Mouse (Mus musculus) limb, embryonic 13.5 days (tissue): ENCODE measurements around the gene Wdr6. TPM values are rescaled to one million over a fixed set of nuclear protein-coding genes. Genes with fewer than 3 reads are reported as not detected.

Experiments
- ATAC-seq: fragments of 200-750 bp; cut with Nextera tagmentation; 2 replicates; pipeline ENCODE4 v1.8.0; 2017; ENCODE audit warnings: low read depth, moderate number of reproducible peaks, moderate TSS enrichment; ENCODE audit not compliant: low FRiP score
- H3K27ac ChIP-seq: fragments of 300-500 bp; sonication (generic); 2 replicates; pipeline ENCODE4 v1.5.1; 2015; ENCODE audit warnings: inconsistent platforms, mild to moderate bottlenecking, moderate library complexity
- H3K27me3 ChIP-seq: fragments of 300-500 bp; sonication (generic); 2 replicates; pipeline ENCODE4 v1.6.1; 2015; ENCODE audit warnings: mild to moderate bottlenecking, inconsistent platforms
- H3K36me3 ChIP-seq: fragments of 300-500 bp; sonication (generic); 2 replicates; pipeline ENCODE4 v1.6.1; 2015; ENCODE audit warnings: inconsistent platforms, mild to moderate bottlenecking, moderate library complexity
- H3K4me1 ChIP-seq: fragments of 300-500 bp; sonication (generic); 2 replicates; pipeline ENCODE4 v1.6.1; 2015; ENCODE audit warnings: inconsistent platforms
- H3K4me2 ChIP-seq: fragments of 300-500 bp; sonication (generic); replicated peaks from 2 replicates; pipeline ENCODE4 v1.6.1; 2015; ENCODE audit warnings: inconsistent platforms, mild to moderate bottlenecking, moderate library complexity
- H3K4me3 ChIP-seq: fragments of 300-500 bp; sonication (generic); 2 replicates; pipeline ENCODE4 v1.5.1; 2015; ENCODE audit warnings: moderate library complexity, mild to moderate bottlenecking, inconsistent platforms
- H3K9ac ChIP-seq: fragments of 300-500 bp; sonication (generic); 2 replicates; pipeline ENCODE4 v1.6.1; 2015; ENCODE audit warnings: mild to moderate bottlenecking, inconsistent platforms
- H3K9me3 ChIP-seq: fragments of 300-500 bp; sonication (generic); 2 replicates; pipeline ENCODE4 v1.6.1; 2016; ENCODE audit warnings: inconsistent platforms
- WGBS: fragments of 180-500 bp; shearing (Covaris S2); methylation state at CpG from one replicate; pipeline ENCODE4 v1.1.7; 2015; 5-methylcytosine and 5-hydroxymethylcytosine counted together
- polyA plus RNA-seq: library from polyadenylated mRNA; unstranded; fragments of >200 nt; fragmentation: Nextera tagmentation; extraction: Ambion mirVana; gene quantifications from 2 replicates; pipeline ENCODE4 v1.2.1, GENCODE M21; 2015

The Wdr6 gene
- polyA plus RNA-seq, 1 experiment from 2014 or later: 167 TPM

- H3K4me1 ChIP-seq: peaks cover 33% of the 10 kb centered on the region
- peaks cover 3% of the 10 kb centered on the region; the same call in 1 of the 2 replicates for H3K36me3 ChIP-seq
- no peaks in the 10 kb centered on the region for H3K9me3 ChIP-seq
- H3K27me3 ChIP-seq: no peaks in the 10 kb centered on the region
- ATAC-seq: no peak
- no peak overlapping the region for H3K27ac ChIP-seq
- 92% methylated on average over 4 of the region's 4 CpGs for WGBS
- H3K9ac ChIP-seq: no peak overlapping the region
- H3K4me2 ChIP-seq: no peak overlapping the region
- no peak overlapping the region for H3K4me3 ChIP-seq
These were observed 12.9 kb upstream of the Wdr6 start for GRCm38 (mm10) chr9:108591462-108591861.

GRCm38 (mm10) chr9:108589229-108589628 lies 10.7 kb upstream of the Wdr6 start:
- Histone ChIP-seq H3K9me3 (no peaks in the 10 kb centered on the region), H3K9ac (no peak overlapping the region), H3K36me3 (peaks cover 3% of the 10 kb centered on the region; the same call in 1 of the 2 replicates), H3K27ac (no peak overlapping the region; the same call in 1 of the 2 replicates), H3K4me1 (peaks cover 28% of the 10 kb centered on the region), H3K27me3 (no peaks in the 10 kb centered on the region), H3K4me2 (no peak overlapping the region), H3K4me3 (no peak overlapping the region)
- ATAC-seq: no peak
- 62% methylated on average over 5 of the region's 5 CpGs for WGBS

DNA sequence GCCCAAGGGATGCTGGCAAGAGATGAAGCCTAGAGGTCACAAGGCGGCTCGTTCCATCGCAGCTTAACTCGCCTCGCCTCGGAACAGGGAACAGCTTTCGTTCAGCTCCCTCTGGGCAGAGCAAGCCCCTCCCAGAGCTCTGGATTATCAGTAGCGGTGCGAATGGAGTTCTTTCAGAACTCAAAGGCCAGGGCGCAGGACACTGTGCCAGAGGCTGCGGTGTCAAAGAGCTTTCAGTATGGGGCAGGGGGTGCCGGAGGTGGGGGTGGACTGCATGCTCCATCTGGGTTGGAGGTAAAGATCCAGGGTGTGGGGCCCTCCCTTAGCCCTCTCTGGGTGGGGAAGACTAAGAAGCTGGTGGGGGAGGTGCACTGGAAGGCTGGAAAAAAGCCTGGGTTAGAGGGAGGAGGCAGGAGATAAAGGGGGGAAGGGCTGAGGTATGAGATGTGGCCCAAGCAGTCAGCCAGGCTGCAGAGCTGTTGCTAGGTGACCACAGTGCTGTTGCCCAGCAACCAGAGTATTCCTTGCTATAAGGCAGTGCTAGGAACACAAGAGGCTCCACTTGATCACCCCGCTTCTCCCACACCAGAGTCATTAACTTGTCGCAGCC lies 9.1 kb upstream of the Wdr6 start:
- Histone ChIP-seq H3K27ac (peak overlapping the region; percentile 73), H3K36me3 (peaks cover under 1% of the 10 kb centered on the region; the same call in 1 of the 2 replicates), H3K4me1 (peaks cover 28% of the 10 kb centered on the region), H3K4me3 (peak overlapping the region; percentile 26), H3K9ac (peak overlapping the region; percentile 55), H3K4me2 (peak overlapping the region; percentile 59), H3K9me3 (no peaks in the 10 kb centered on the region), H3K27me3 (no peaks in the 10 kb centered on the region)
- ATAC-seq: peak; percentile 95
- 2% methylated on average over 14 of the region's 14 CpGs for WGBS

- WGBS: 73% methylated on average over 5 of the region's 5 CpGs
- Histone ChIP-seq H3K4me3 (peak overlapping the region; percentile 81), H3K9me3 (no peaks in the 10 kb centered on the region), H3K27ac (peak overlapping the region; percentile 95), H3K36me3 (peaks cover 35% of the 10 kb centered on the region), H3K9ac (peak overlapping the region; percentile 94), H3K27me3 (no peaks in the 10 kb centered on the region), H3K4me2 (peak overlapping the region; percentile 92), H3K4me1 (peaks cover 44% of the 10 kb centered on the region)
- no peak for ATAC-seq
These were observed 778 bp upstream of the Wdr6 start for GRCm38 (mm10) chr9:108579344-108579690.

GRCm38 (mm10) chr9:108577934-108578544 lies 500 bp downstream of the Wdr6 start:
- peaks cover 48% of the 10 kb centered on the region for H3K36me3 ChIP-seq
- no peaks in the 10 kb centered on the region for H3K9me3 ChIP-seq
- no peaks in the 10 kb centered on the region for H3K27me3 ChIP-seq
- peak overlapping the region; percentile 95 for H3K27ac ChIP-seq
- H3K4me2 ChIP-seq: peak overlapping the region; percentile 92
- WGBS: under 1% methylated on average over 24 of the region's 24 CpGs
- ATAC-seq: peak; percentile 2; the same call in 1 of the 2 replicates
- H3K9ac ChIP-seq: peak overlapping the region; percentile 94
- peak overlapping the region; percentile 81 for H3K4me3 ChIP-seq
- peaks cover 48% of the 10 kb centered on the region for H3K4me1 ChIP-seq

DNA sequence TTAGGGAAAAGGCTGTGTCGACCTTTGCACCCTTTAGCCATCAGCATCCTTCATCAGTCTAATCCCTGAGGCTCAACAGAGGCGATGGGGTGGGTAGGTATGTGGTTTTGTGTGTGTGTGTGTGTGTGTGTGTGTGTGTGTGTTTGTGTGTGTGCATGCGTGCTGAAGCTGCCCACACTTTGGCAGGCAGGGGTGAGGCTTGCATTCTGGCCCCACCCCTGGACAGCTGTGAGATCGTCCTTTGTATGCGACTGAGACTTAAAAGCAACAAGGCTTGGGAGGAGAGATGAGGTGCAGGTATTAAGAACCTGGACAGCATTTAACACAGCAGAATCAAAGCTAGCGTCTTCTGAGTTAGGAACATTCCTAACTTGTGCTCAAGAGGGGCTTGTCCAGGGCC lies 1.5 kb downstream of the Wdr6 start:
- ATAC-seq: no peak
- Histone ChIP-seq H3K4me2 (peak overlapping the region; percentile 92), H3K27me3 (no peaks in the 10 kb centered on the region), H3K4me3 (peak overlapping the region; percentile 81), H3K4me1 (peaks cover 48% of the 10 kb centered on the region), H3K9ac (peak overlapping the region; percentile 94), H3K27ac (0 out of 2 replicates have a peak overlapping the region, but pooled peaks have one; percentile 22), H3K9me3 (no peaks in the 10 kb centered on the region), H3K36me3 (peaks cover 51% of the 10 kb centered on the region)
- 57% methylated on average over 6 of the region's 6 CpGs for WGBS

- H3K36me3 ChIP-seq: peaks cover 60% of the 10 kb centered on the region
- no peak for ATAC-seq
- H3K27me3 ChIP-seq: no peaks in the 10 kb centered on the region
- no peak overlapping the region for H3K4me2 ChIP-seq
- H3K9ac ChIP-seq: 0 out of 2 replicates have a peak overlapping the region, but pooled peaks have one; percentile 0
- WGBS: 85% methylated on average over 37 of the region's 37 CpGs
- H3K4me1 ChIP-seq: peaks cover 51% of the 10 kb centered on the region
- no peak overlapping the region for H3K27ac ChIP-seq
- no peaks in the 10 kb centered on the region for H3K9me3 ChIP-seq
- peak overlapping the region; percentile 81; the same call in 1 of the 2 replicates for H3K4me3 ChIP-seq
These were observed 2.9 kb downstream of the Wdr6 start for GRCm38 (mm10) chr9:108575321-108576297.

DNA sequence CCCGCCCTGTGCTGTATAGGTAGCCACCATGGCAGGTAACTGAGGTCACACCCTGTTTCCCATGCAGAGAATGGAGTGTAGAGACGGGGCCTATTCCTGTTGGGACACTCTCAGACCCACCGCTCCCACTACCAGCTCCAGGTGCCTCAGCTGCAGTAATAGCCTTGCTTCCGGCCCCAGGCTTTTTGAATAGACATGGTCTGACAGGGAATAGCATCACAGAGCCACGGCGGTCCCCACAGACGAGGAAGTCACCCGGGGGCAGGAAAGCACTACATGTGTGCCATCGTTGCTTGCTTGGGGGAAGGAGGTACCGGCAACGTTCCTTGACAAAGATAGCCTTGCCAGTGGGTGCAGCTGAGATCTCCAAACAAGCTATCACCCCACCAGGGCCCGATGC lies 3.6 kb downstream of the Wdr6 start:
- 91% methylated on average over 12 of the region's 12 CpGs for WGBS
- Histone ChIP-seq H3K27ac (no peak overlapping the region), H3K9ac (no peak overlapping the region), H3K9me3 (no peaks in the 10 kb centered on the region), H3K4me1 (peaks cover 57% of the 10 kb centered on the region), H3K36me3 (peaks cover 61% of the 10 kb centered on the region), H3K4me2 (no peak overlapping the region), H3K4me3 (no peak overlapping the region; the same call in 1 of the 2 replicates), H3K27me3 (no peaks in the 10 kb centered on the region)
- no peak for ATAC-seq

DNA sequence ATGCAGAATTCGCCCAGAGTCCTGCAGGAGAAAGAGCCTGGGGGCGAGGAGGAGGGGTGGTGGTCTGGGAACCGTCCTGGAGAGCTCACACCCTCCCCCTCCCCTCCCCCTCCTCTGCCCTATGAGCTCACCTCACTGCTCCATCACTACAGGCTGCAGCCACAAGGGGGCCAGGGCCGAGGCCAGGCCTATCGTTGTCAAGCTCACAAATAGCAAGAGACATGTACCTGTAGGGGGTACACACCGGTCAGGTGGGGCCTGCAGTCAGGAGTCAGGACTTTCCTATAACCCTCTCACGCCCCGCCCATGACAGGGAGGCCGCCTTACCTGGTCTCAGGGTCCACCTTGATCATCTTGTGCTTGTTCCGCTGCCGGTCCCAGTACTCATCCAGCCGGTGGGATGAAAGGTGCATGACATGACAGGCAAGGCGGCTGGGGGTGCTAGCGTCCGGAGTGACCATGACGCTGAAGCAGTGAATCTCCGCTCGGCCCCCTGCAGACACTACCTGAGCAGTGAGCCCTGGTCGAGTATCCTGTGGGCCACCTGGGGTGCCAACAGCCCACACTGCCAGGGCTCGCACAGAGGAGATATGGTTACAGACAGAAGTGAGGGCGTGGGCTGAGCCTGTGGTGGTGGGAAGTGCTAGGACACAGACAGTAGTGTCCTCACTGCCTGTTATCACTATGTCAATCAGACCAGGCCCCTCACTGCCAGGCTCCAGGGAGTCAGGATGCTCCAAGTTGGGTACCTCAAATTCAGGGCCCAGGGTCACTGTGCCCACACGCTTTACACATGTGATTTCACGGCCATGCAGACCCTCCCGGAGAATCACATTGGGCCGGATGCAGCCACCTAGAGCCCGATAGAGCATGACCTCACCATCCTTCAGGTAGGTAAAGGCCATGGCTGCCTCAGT lies 4.5 kb downstream of the Wdr6 start:
- H3K4me3 ChIP-seq: no peak overlapping the region
- H3K36me3 ChIP-seq: peaks cover 61% of the 10 kb centered on the region
- no peak overlapping the region for H3K27ac ChIP-seq
- no peak overlapping the region for H3K4me2 ChIP-seq
- 57% methylated on average over 26 of the region's 26 CpGs for WGBS
- ATAC-seq: no peak
- peaks cover 53% of the 10 kb centered on the region for H3K4me1 ChIP-seq
- H3K27me3 ChIP-seq: no peaks in the 10 kb centered on the region
- no peak overlapping the region for H3K9ac ChIP-seq
- H3K9me3 ChIP-seq: no peaks in the 10 kb centered on the region

DNA sequence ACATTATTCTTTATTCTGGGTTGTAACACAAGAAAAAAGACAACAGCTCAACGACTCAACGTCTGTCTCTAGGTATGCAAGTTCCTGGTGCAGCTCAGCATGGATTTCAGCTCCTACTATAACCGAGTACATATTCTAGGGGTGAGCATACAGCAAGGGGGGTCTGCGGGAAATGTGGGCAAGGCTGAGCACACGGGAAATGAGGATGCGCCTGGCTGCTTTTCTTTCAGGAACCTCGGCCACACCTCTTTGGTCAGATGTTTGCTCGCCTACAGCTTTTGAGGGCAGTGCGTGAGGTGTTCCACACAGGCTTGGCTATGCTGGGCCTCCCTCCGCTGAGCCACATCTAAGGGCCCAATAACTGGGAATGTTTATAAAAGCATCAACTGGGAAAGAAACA lies 6.2 kb downstream of the Wdr6 start:
- Histone ChIP-seq H3K36me3 (peaks cover 61% of the 10 kb centered on the region), H3K27ac (no peak overlapping the region), H3K9ac (no peak overlapping the region), H3K4me2 (no peak overlapping the region), H3K4me1 (peaks cover 60% of the 10 kb centered on the region), H3K4me3 (no peak overlapping the region), H3K27me3 (no peaks in the 10 kb centered on the region), H3K9me3 (no peaks in the 10 kb centered on the region)
- no peak for ATAC-seq
- WGBS: 84% methylated on average over 10 of the region's 10 CpGs

DNA sequence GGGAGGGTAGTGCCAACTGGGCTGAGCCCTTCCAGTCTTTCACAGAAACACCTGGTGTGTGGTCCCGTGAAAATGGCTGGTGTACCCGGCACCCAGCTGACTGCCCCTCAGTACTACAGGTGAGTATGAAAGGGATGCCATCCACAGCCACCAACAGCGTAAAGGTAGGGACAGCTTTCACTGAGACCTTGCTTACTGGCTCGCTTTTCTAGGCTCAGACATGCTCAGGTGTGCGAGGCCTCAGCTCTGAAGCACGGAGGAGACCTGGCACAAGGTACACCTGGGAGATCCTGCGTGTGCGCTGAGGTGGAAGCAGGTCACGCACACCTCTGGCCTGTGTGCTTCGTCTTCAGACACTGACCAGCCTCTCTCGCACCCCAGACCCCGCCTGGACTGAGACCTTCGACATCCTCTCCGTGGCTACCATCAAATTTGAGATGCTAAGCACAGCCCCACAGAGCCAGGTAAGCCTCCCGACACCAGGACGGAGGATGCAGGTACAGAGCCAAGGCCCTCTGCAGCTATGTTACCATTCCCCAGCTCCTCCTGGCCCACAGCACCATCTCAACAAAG lies 7.1 kb downstream of the Wdr6 start:
- H3K27ac ChIP-seq: no peak overlapping the region
- H3K4me2 ChIP-seq: no peak overlapping the region; the same call in 1 of the 2 replicates
- WGBS: 93% methylated on average over 16 of the region's 16 CpGs
- peaks cover 52% of the 10 kb centered on the region for H3K4me1 ChIP-seq
- no peak overlapping the region for H3K9ac ChIP-seq
- H3K9me3 ChIP-seq: no peaks in the 10 kb centered on the region
- H3K27me3 ChIP-seq: no peaks in the 10 kb centered on the region
- H3K4me3 ChIP-seq: no peak overlapping the region
- peaks cover 59% of the 10 kb centered on the region for H3K36me3 ChIP-seq
- no peak for ATAC-seq
